Mouse (Mus musculus) midbrain, embryonic 10.5 days (tissue): ENCODE measurements around the gene Hist1h4h. TPM values are rescaled to one million over a fixed set of nuclear protein-coding genes. Genes with fewer than 3 reads are reported as not detected.
A peak's percentile ranks its signal among the peaks of the same experiment; 100 is the strongest.
"Not testable (repeated sequence)": the region's sequence is repeated elsewhere in the genome, so short reads cannot be mapped to it uniquely, and the experiment has no call there.

Experiments
- DNase-seq: peaks from one replicate; pipeline ENCODE4 v3.0.0-alpha.2; 2017; ENCODE audit warnings: low spot score
- H3K27ac ChIP-seq: fragments of 300-500 bp; sonication (generic); replicated peaks from 2 replicates; pipeline ENCODE4 v1.5.1; 2016; ENCODE audit warnings: mild to moderate bottlenecking
- H3K27me3 ChIP-seq: fragments of 300-500 bp; sonication (generic); 2 replicates; pipeline ENCODE4 v1.6.1; 2016; ENCODE audit warnings: low read depth, mild to moderate bottlenecking; ENCODE audit not compliant: poor library complexity, severe bottlenecking
- H3K36me3 ChIP-seq: fragments of 300-500 bp; sonication (generic); 2 replicates; pipeline ENCODE4 v1.6.1; 2016; ENCODE audit warnings: mild to moderate bottlenecking, moderate library complexity
- H3K4me1 ChIP-seq: fragments of 300-500 bp; sonication (generic); 2 replicates; pipeline ENCODE4 v1.6.1; 2016
- H3K4me3 ChIP-seq: fragments of 300-500 bp; sonication (generic); 2 replicates; pipeline ENCODE4 v1.5.1; 2016; ENCODE audit warnings: mild to moderate bottlenecking, moderate library complexity
- H3K9me3 ChIP-seq: fragments of 300-500 bp; sonication (generic); replicated peaks from 2 replicates; pipeline ENCODE4 v1.6.1; 2016; ENCODE audit warnings: mild to moderate bottlenecking
- WGBS: fragments of 180-500 bp; shearing (Covaris S2); methylation state at CpG from one replicate; pipeline ENCODE4 v1.1.7; 2016; 5-methylcytosine and 5-hydroxymethylcytosine counted together
- polyA plus RNA-seq: library from polyadenylated mRNA; unstranded; fragments of >200 nt; fragmentation: Nextera tagmentation; extraction: Ambion mirVana; gene quantifications from 2 replicates; pipeline ENCODE4 v1.2.1, GENCODE M21; 2016

The Hist1h4h gene
- polyA plus RNA-seq, 1 experiment from 2014 or later: 2.0 TPM

DNA sequence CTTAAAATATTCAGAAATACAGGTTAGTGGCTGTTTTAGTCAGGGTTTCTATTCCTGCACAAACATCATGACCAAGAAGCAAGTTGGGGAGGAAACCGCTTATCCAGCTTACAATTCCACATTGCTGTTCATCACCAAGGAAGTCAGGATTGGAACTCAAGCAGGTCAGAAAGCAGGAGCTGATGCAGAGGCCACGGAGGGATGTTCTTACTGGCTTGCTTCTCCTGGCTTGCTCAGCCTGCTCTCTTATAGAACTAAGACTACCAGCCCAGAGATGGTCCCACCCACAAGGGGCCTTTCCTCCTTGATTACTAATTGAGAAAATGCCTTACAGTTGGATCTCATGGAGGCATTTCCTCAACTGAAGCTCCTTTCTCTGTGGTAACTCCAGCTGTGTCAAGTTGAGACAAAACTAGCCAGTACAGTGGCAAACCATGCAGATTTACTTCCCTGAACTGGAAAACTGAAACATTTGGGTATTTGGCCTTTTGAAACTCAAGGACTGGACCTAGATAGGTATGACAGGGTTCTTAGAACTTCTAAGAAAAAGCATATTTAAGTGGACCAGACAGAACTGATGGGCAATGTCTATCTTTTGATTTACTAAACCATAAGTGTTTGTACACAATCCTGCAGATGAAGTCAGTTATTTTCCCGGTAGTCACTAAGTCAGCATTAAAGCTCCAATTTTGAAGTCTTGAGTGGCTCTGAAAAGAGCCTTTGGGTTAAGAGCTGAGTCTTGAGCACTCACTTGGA lies 11.6 kb downstream of the Hist1h4h start:
- H3K4me1 ChIP-seq: peaks cover 23% of the 10 kb centered on the region
- H3K4me3 ChIP-seq: peak overlapping the region; percentile 60
- H3K27me3 ChIP-seq, DNase-seq, H3K9me3 ChIP-seq, H3K36me3 ChIP-seq: not testable (repeated sequence)
- 3% methylated on average over 3 of the region's 3 CpGs for WGBS
- peak overlapping the region; percentile 95 for H3K27ac ChIP-seq

- Histone ChIP-seq H3K4me3 (peak within 1 kb of the TSS; percentile 60), H3K27ac (peak within 1 kb of the TSS; percentile 95), H3K4me1 (peaks cover 17% of the 10 kb centered on the region)
- peak; percentile 79 for DNase-seq
- H3K27me3 ChIP-seq, H3K36me3 ChIP-seq, H3K9me3 ChIP-seq: not testable (repeated sequence)
- WGBS: 0% methylated on average over 42 of the region's 42 CpGs
Measured at GRCm38 (mm10) chr13:23542999-23543607, 12.3 kb downstream of the Hist1h4h start, which contains the start of gene Hist1h2bh. Gene Hist1h2bh (minus strand): TSS chr13:23543392.

DNA sequence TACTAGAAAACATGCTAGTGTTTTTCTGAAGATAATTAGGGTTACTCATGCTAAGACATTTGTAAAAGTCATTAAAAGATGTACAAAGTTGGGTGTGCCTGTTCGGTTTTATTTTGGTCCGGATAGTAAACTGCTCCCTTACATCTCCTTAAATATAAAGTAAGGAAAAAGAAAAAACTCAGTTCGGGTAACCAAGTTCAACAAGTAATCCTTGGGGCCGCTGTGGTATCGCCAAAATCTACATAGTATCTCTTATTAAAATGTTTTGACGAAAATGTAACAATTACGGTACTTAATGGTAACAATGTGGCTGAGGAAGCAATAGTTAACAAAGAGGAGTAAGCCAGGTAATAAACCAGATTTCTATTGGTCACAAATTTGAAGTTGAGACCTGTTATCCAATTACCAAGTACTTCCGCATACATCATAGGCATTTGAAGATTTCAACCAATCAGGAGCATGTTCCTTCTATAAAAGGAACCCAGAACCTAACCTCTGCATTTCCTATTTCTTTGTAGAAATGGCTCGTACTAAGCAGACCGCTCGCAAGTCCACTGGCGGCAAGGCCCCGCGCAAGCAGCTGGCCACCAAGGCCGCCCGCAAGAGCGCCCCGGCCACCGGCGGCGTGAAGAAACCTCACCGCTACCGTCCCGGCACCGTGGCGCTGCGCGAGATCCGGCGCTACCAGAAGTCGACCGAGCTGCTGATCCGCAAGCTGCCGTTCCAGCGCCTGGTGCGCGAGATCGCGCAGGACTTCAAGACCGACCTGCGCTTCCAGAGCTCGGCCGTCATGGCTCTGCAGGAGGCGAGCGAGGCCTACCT lies 13.3 kb downstream of the Hist1h4h start, which contains the start of gene Hist1h3f:
TSS of gene Hist1h3f (plus strand) at position 88 of the 822 bp plus-strand sequence.
- DNase-seq: peak; percentile 64
- under 1% methylated on average over 31 of the region's 45 CpGs for WGBS
- Histone ChIP-seq H3K4me1 (peaks cover 17% of the 10 kb centered on the region), H3K9me3 (no peaks in the 10 kb centered on the region), H3K27ac (peak within 1 kb of the TSS; percentile 95), H3K27me3 (no peaks in the 10 kb centered on the region), H3K36me3 (no peaks in the 10 kb centered on the region), H3K4me3 (peak within 1 kb of the TSS; percentile 60)

- 0% methylated on average over 13 of the region's 14 CpGs for WGBS
- Histone ChIP-seq H3K27ac (peak overlapping the region; percentile 95), H3K4me3 (peak overlapping the region; percentile 60), H3K4me1 (peaks cover 17% of the 10 kb centered on the region)
- H3K27me3 ChIP-seq, H3K9me3 ChIP-seq, H3K36me3 ChIP-seq, DNase-seq: not testable (repeated sequence)
Measured at GRCm38 (mm10) chr13:23544787-23545120, 13.9 kb downstream of the Hist1h4h start.

- H3K4me3 ChIP-seq: peak overlapping the region; percentile 7; the same call in 1 of the 2 replicates
- DNase-seq: no peak
- H3K36me3 ChIP-seq: no peaks in the 10 kb centered on the region
- 80% methylated on average over 5 of the region's 5 CpGs for WGBS
- no peaks in the 10 kb centered on the region for H3K9me3 ChIP-seq
- H3K27me3 ChIP-seq: no peaks in the 10 kb centered on the region
- H3K27ac ChIP-seq: peak overlapping the region; percentile 72
- peaks cover 25% of the 10 kb centered on the region for H3K4me1 ChIP-seq
Measured at GRCm38 (mm10) chr13:23546694-23547093, 15.8 kb downstream of the Hist1h4h start.

DNA sequence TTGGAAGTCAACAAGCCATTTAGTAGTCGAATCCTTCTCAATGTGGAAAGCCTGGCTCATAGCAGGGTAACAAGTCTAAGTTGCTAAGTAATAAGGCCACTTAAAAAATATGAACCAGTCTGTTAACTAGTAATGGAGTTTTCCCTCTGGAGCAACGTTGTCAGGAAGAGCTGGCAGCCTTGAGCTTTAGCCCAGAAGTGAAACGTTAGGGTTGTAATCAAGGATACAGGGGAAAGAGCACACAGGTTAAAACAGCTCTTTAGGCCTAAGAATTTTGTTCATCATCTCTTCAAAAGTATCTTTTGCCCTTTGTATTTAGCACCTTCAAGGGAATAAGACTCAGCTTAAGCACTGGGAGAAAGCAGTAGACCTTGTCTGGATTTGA lies 19.9 kb downstream of the Hist1h4h start:
- H3K9me3 ChIP-seq: no peaks in the 10 kb centered on the region
- H3K27me3 ChIP-seq: no peaks in the 10 kb centered on the region
- WGBS: 8% methylated on average over 3 of the region's 3 CpGs
- H3K4me1 ChIP-seq: peaks cover 38% of the 10 kb centered on the region
- peak overlapping the region; percentile 98 for H3K27ac ChIP-seq
- H3K36me3 ChIP-seq: no peaks in the 10 kb centered on the region
- peak overlapping the region; percentile 56 for H3K4me3 ChIP-seq
- no peak for DNase-seq

DNA sequence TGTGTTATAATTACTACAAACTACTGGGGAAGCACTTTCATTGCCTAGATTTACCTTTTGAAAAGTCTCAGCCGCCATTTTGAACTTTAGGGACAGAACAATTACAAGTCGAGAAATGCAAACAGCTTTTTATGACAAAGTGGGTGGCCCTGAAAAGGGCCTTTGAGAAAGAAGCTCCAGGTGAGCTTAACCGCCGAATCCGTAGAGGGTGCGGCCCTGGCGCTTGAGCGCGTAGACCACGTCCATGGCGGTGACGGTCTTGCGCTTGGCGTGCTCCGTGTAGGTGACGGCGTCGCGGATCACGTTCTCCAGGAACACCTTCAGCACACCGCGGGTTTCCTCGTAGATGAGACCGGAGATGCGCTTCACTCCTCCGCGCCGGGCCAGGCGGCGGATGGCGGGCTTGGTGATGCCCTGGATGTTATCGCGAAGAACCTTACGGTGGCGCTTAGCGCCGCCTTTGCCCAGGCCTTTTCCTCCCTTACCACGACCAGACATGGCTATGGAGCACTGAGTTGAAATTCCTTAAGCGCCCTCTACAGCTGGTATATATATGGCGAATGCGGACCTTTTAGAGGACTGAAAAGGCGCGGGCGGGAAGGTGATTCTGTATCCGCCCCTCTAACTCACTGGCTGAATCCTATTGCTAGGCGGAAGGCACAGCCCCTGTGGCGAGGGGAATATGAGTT lies 20.4 kb downstream of the Hist1h4h start, which contains the start of gene Hist1h4f:
TSS of gene Hist1h4f (minus strand) at position 503 of the 689 bp plus-strand sequence.
- Histone ChIP-seq H3K4me1 (peaks cover 37% of the 10 kb centered on the region), H3K4me3 (peak within 1 kb of the TSS; percentile 56), H3K27ac (peak within 1 kb of the TSS; percentile 98)
- peak; percentile 92 for DNase-seq
- under 1% methylated on average over 47 of the region's 47 CpGs for WGBS
- not testable (repeated sequence) for H3K36me3 ChIP-seq, H3K27me3 ChIP-seq, H3K9me3 ChIP-seq

DNA sequence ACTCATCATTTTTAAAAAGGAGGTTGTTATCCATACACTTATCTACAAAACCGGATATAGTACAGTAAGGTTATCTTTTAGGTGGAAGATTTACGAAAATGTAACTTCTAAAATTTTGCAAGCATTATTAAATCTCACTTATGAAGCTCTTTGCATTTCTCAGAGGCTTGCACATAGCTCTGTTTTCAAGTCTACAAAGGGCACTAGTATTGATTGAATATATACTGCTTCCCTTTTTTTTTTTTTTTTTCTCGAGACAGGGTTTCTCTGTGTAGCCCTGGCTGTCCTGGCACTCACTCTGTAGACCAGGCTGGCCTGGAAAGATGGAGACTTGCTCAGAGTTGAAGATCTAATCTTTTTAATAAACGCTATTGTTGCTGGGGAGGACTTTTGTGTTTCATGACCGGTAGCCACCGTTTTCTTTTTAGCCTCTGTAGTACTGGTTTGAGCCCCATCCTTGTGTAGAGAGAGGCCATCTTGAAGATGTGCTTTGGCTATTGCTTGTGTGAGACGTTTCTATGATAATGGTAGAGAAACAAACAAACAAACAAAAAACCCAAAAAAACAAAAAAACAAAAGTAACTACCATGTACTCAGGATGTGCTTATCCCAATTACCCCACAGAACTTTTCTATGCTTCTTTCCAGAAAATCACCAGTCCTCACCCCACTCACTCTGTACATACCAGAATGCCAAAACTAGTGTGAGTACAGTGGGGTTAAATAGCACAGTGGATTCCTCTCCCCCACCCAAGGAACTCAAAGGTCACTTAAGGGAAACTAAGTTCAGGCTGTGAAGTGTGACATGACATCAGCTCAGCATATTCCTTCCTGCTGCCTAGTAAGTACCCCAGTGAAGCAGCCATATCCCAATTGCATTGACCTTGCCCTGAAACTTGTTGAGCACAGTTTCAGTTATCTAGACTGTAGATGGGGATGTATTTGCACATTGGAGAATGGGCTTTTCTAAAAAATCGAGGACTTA lies 21.4 kb downstream of the Hist1h4h start:
- no peaks in the 10 kb centered on the region for H3K27me3 ChIP-seq
- H3K4me3 ChIP-seq: peak overlapping the region; percentile 56
- H3K36me3 ChIP-seq: no peaks in the 10 kb centered on the region
- no peaks in the 10 kb centered on the region for H3K9me3 ChIP-seq
- DNase-seq: no peak
- 60% methylated on average over 8 of the region's 8 CpGs for WGBS
- peak overlapping the region; percentile 98 for H3K27ac ChIP-seq
- H3K4me1 ChIP-seq: peaks cover 42% of the 10 kb centered on the region

- H3K27me3 ChIP-seq: no peaks in the 10 kb centered on the region
- peaks cover 44% of the 10 kb centered on the region for H3K4me1 ChIP-seq
- peak within 1 kb of the TSS; percentile 75 for H3K4me3 ChIP-seq
- peak within 1 kb of the TSS; percentile 98 for H3K27ac ChIP-seq
- no peaks in the 10 kb centered on the region for H3K9me3 ChIP-seq
- DNase-seq: no peak
- no peaks in the 10 kb centered on the region for H3K36me3 ChIP-seq
Measured at GRCm38 (mm10) chr13:23552962-23553361, 22.1 kb downstream of the Hist1h4h start, which contains the start of gene Hist1h1d. Gene Hist1h1d (plus strand): TSS chr13:23553262.

DNA sequence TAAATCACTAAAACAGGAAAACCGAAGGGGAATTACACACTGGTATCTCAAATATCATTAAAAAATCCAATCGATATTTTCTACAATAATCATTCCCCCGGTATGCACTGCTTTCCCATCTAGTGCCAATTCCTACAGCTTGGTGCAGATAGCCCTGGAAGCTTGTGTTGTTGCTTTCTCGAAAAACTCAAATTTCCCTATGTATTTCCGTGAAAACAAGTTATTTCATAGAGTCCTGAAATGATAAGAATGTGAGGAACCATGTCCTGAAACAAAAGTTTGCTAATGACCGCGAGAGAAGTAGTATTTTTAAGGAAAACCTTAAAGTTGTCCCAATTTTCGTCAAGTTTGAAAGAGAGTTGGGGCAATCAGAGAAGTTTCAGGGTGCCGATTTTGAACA lies 23.5 kb downstream of the Hist1h4h start:
- Histone ChIP-seq H3K4me1 (peaks cover 41% of the 10 kb centered on the region), H3K9me3 (no peaks in the 10 kb centered on the region), H3K36me3 (no peaks in the 10 kb centered on the region), H3K27ac (peak overlapping the region; percentile 98), H3K27me3 (no peaks in the 10 kb centered on the region), H3K4me3 (peak overlapping the region; percentile 75)
- no peak for DNase-seq
- 26% methylated on average over 9 of the region's 9 CpGs for WGBS
